Mouse (Mus musculus) liver, embryonic 12.5 days (tissue): ENCODE results near the gene Senp1. TPM values are rescaled to one million over a fixed set of nuclear protein-coding genes. Genes with fewer than 3 reads are reported as not detected.
A peak's percentile ranks its signal among the peaks of the same experiment; 100 is the strongest.

ENCODE experiments used
- ATAC-seq: fragments of 200-750 bp; cut with Nextera tagmentation; 2 replicates; pipeline ENCODE4 v1.8.0; 2017; ENCODE audit warnings: moderate number of reproducible peaks, mild to moderate bottlenecking, moderate library complexity
- H3K27ac ChIP-seq: fragments of 300-500 bp; sonication (generic); 2 replicates; pipeline ENCODE4 v1.5.1; 2016; ENCODE audit warnings: mild to moderate bottlenecking
- H3K27me3 ChIP-seq: fragments of 300-500 bp; sonication (generic); replicated peaks from 2 replicates; pipeline ENCODE4 v1.6.1; 2016; ENCODE audit warnings: mild to moderate bottlenecking, moderate library complexity
- H3K36me3 ChIP-seq: fragments of 300-500 bp; sonication (generic); 2 replicates; pipeline ENCODE4 v1.6.1; 2016; ENCODE audit warnings: mild to moderate bottlenecking, moderate library complexity
- H3K4me1 ChIP-seq: fragments of 300-500 bp; sonication (generic); 2 replicates; pipeline ENCODE4 v1.6.1; 2016
- H3K4me2 ChIP-seq: fragments of 300-500 bp; sonication (generic); 2 replicates; pipeline ENCODE4 v1.6.1; 2016; ENCODE audit warnings: mild to moderate bottlenecking, moderate library complexity
- H3K4me3 ChIP-seq: fragments of 300-500 bp; sonication (generic); 2 replicates; pipeline ENCODE4 v1.5.1; 2016; ENCODE audit warnings: mild to moderate bottlenecking, moderate library complexity
- H3K9ac ChIP-seq: fragments of 300-500 bp; sonication (generic); 2 replicates; pipeline ENCODE4 v1.6.1; 2016; ENCODE audit warnings: mild to moderate bottlenecking, moderate library complexity
- H3K9me3 ChIP-seq: fragments of 300-500 bp; sonication (generic); replicated peaks from 2 replicates; pipeline ENCODE4 v1.6.1; 2016; ENCODE audit warnings: mild to moderate bottlenecking, moderate library complexity
- WGBS: fragments of 180-500 bp; shearing (Covaris S2); methylation state at CpG from one replicate; pipeline ENCODE4 v1.1.7; 2016; ENCODE audit not compliant: insufficient replicate concordance; 5-methylcytosine and 5-hydroxymethylcytosine counted together
- polyA plus RNA-seq: library from polyadenylated mRNA; unstranded; fragments of >200 nt; fragmentation: Nextera tagmentation; extraction: Ambion mirVana; gene quantifications from 2 replicates; pipeline ENCODE4 v1.2.1, GENCODE M21; 2016

The Senp1 gene
- polyA plus RNA-seq, 1 experiment from 2014 or later, result 28.4 TPM

DNA sequence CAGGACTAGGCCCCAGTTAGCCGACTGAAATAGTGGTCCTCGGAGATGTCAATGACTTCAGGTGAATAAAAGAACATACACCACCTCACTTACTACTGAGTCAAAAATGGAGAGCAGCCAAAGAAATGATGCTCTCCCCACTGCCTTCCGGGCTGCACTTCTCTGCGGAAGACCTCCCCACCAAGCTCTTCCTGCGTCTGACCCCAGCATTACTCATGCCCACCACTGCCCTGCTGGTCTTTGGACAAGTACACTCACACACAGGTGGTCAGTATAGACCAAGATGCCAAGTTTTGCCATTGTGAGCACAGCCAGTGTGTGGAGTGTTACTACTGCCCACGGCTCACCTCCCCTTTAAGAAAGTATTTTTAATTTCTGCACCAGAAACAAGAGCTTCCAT is 8.9 kb upstream of the Senp1 start:
- H3K9me3 ChIP-seq, result no peaks in the 10 kb centered on the region
- H3K4me2 ChIP-seq, result no peak overlapping the region
- no peak overlapping the region for H3K27ac ChIP-seq
- H3K27me3 ChIP-seq, result no peaks in the 10 kb centered on the region
- H3K4me3 ChIP-seq, result no peak overlapping the region
- no peak for ATAC-seq
- no peak overlapping the region for H3K9ac ChIP-seq
- H3K4me1 ChIP-seq, result peaks cover 6% of the 10 kb centered on the region
- WGBS, result 78% methylated on average over 6 of the region's 6 CpGs
- peaks cover 9% of the 10 kb centered on the region; the same call in 1 of the 2 replicates for H3K36me3 ChIP-seq

DNA sequence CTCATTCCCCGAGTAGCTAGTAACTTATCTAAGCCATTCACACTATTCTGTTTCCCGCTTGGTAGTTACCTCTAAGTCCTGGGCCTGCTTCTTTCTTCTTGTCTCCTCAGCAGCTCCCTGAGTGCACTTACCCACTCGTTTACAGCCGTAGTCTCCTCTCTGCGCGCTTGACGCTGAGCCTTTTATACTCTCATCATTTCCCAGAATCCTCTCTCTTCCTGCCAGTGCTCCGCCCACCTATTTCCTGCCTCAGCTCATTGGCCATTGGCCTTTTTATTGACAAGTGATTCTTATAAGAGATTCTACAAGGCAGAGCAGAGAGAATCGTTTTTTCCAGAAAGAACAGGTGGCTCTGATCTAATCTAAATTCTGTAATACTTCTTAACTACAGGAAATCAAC is 5.0 kb upstream of the Senp1 start:
- Histone ChIP-seq H3K9ac (no peak overlapping the region), H3K4me3 (no peak overlapping the region), H3K4me2 (no peak overlapping the region), H3K36me3 (peaks cover 26% of the 10 kb centered on the region), H3K9me3 (peaks cover 3% of the 10 kb centered on the region; the same call in 1 of the 2 replicates), H3K4me1 (peaks cover 12% of the 10 kb centered on the region; the same call in 1 of the 2 replicates), H3K27ac (no peak overlapping the region), H3K27me3 (no peaks in the 10 kb centered on the region)
- WGBS, result 86% methylated on average over 9 of the region's 9 CpGs
- ATAC-seq, result no peak

DNA sequence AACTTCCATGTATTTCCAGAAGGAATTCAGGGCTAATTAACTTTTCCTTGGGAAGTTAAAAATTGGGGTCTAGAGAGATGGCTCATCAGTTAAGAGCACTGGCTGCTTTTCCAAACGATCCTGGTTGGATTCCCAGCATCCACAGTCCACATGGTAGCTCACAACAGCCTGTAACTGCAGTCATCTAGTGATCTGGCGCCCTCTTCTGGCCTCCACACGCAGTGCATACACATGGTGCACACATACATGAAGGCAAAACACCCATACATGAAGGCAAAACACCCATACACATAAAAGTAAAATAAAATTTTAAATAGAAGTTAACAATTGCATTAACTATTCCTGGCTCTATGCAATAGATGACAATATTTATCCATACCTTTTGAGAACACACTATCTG is 3.4 kb upstream of the Senp1 start:
- Histone ChIP-seq H3K4me2 (no peak overlapping the region), H3K27me3 (no peaks in the 10 kb centered on the region), H3K9me3 (peaks cover 3% of the 10 kb centered on the region; the same call in 1 of the 2 replicates), H3K36me3 (peaks cover 26% of the 10 kb centered on the region), H3K9ac (no peak overlapping the region), H3K4me3 (no peak overlapping the region), H3K27ac (no peak overlapping the region), H3K4me1 (peaks cover 16% of the 10 kb centered on the region)
- WGBS, result 55% methylated on average over 3 of the region's 3 CpGs
- ATAC-seq, result no peak

DNA sequence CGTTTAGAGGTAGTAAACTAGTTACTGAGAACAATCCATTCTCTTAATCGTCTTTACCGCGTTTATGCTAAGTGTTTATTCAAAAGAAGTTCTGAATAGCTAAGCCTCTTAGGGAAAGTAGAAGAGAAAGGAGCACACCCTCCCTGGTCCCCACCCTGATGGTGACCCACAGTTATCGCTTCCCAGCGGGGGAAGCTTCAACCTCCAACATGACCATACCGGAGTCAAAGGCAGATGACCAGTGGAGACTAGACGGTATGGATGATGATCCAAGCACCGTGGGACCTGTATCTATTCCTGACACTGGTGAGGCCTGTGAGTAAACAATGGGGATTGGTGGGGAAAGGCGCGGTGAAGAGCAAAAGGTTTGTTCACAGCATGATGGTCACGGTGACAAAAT is 1.4 kb upstream of the Senp1 start:
- peaks cover 34% of the 10 kb centered on the region for H3K4me1 ChIP-seq
- no peak for ATAC-seq
- no peaks in the 10 kb centered on the region for H3K27me3 ChIP-seq
- H3K9me3 ChIP-seq, result peaks cover 3% of the 10 kb centered on the region; the same call in 1 of the 2 replicates
- H3K4me3 ChIP-seq, result no peak overlapping the region
- H3K27ac ChIP-seq, result no peak overlapping the region
- 85% methylated on average over 12 of the region's 12 CpGs for WGBS
- no peak overlapping the region for H3K9ac ChIP-seq
- H3K4me2 ChIP-seq, result no peak overlapping the region
- peaks cover 28% of the 10 kb centered on the region for H3K36me3 ChIP-seq

DNA sequence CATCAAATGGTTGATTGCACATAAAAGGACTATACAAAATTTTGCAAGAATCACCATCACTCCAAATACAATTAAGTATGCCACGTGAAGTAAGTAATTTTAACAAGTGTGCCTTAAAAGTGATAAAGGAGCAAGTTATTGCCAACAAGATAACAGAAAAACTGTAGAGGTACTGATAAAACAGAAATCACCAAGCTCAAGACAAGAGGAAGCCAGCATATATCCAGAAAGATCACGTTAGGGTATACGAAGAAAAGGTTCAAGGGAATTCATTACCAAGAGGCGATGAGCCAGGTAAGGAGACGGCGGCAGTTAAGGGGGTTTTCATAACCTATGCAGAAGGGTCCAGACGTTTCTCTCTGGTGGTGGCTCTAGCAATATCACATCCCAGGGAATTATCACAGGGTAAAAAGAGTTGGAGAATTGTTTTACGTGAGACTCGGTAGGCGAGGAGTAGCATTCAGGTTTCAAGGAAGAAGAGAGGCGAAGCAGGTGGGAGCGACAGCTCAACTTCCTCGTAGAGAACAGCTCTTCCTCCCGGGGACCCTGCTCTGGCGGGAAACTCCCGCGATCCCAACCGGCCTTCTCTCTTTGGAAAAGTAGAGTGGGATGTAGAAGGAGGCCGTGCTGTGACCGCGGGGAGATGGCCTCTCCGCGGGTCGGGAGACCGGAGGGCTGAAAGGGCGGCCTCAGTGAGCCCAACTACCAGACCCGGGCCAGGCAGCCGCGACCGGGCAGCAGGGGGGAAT is 998 bp downstream of the Senp1 start, which contains the start of gene Pfkm:
Gene Pfkm, plus strand, starts transcription at position 218 of the 749 bp plus-strand sequence.
- Histone ChIP-seq H3K9me3 (peaks cover 3% of the 10 kb centered on the region; the same call in 1 of the 2 replicates), H3K27ac (peak within 1 kb of the TSS; percentile 94), H3K4me3 (peak within 1 kb of the TSS; percentile 94), H3K36me3 (peaks cover 46% of the 10 kb centered on the region), H3K9ac (peak within 1 kb of the TSS; percentile 94), H3K4me1 (peaks cover 45% of the 10 kb centered on the region), H3K27me3 (no peaks in the 10 kb centered on the region), H3K4me2 (peak within 1 kb of the TSS; percentile 74)
- 1% methylated on average over 29 of the region's 30 CpGs for WGBS
- ATAC-seq, result peak; percentile 48; the same call in 1 of the 2 replicates

- peak overlapping the region; percentile 94 for H3K9ac ChIP-seq
- no peaks in the 10 kb centered on the region for H3K27me3 ChIP-seq
- no peak for ATAC-seq
- H3K9me3 ChIP-seq, result peaks cover 2% of the 10 kb centered on the region; the same call in 1 of the 2 replicates
- H3K4me1 ChIP-seq, result peaks cover 45% of the 10 kb centered on the region
- H3K36me3 ChIP-seq, result peaks cover 47% of the 10 kb centered on the region
- peak overlapping the region; percentile 74 for H3K4me2 ChIP-seq
- 21% methylated on average over 4 of the region's 4 CpGs for WGBS
- H3K4me3 ChIP-seq, result peak overlapping the region; percentile 94
- H3K27ac ChIP-seq, result peak overlapping the region; percentile 94
Measured at GRCm38 (mm10) chr15:98091841-98092240, 1.7 kb downstream of the Senp1 start.

DNA sequence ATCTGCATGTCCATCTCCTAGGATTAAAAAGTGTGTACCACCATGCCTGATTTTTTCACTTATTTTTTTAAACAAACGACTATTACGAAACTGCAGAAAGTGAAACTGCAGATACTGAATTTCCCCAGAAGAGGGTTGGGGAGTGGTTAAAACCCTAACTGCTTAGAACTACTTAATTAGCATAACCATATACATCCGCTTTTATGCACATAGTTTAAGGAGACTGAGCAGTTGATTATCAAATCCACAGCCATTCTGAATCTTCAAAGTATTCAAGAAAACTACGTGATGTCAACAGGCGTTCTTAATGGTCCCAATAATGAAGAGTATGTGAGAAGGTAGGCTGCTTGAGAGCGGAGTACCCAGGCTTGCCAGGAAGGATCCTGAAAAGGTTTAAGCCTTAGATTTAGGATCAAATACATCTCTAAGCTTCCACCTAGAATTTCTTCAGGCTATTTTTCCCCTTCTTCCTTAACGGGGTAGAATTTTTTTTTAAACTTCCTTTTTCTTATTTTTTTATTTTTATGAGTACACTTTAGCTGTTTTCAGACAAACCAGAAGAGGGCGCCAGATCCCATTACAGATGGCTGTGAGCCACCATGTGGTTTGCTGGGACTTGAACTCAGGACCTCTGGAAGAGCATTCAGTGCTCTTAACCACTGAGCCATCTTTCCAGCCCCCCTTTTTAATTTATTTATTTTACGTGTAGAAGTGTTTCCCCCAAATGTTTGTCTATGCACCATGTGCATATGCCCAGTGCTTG is 3.9 kb downstream of the Senp1 start:
- whole genome bisulfite sequencing, result 63% methylated on average over 9 of the region's 9 CpGs
- Histone ChIP-seq H3K9ac (no peak overlapping the region), H3K27ac (no peak overlapping the region), H3K4me2 (no peak overlapping the region), H3K4me3 (no peak overlapping the region), H3K27me3 (no peaks in the 10 kb centered on the region), H3K36me3 (peaks cover 55% of the 10 kb centered on the region), H3K4me1 (peaks cover 44% of the 10 kb centered on the region), H3K9me3 (no peaks in the 10 kb centered on the region)
- ATAC-seq, result no peak

DNA sequence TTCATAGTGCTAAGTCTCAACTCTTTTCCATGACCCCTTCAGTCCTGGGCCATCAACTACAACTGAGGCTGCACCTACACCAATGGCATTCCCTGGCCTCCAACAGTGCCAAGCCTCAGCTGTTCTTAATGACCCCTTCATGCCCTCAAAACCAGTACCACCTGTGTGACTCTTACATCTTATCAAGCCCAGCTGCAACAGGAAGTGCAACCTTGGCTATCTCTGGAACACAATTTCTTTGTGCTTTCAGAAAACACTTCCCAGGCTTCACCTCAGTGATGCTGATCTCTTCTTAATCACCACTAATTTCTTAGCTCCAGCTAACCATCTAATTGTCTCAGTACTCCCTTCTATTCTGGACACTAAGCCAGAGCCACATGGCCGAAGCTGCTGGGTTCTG is 4.7 kb downstream of the Senp1 start:
- H3K27ac ChIP-seq, result no peak overlapping the region
- H3K9me3 ChIP-seq, result no peaks in the 10 kb centered on the region
- no peak overlapping the region for H3K4me2 ChIP-seq
- no peak overlapping the region for H3K4me3 ChIP-seq
- 78% methylated on average over 1 of the region's 1 CpGs for WGBS
- no peak overlapping the region for H3K9ac ChIP-seq
- peaks cover 62% of the 10 kb centered on the region for H3K36me3 ChIP-seq
- peaks cover 37% of the 10 kb centered on the region for H3K4me1 ChIP-seq
- ATAC-seq, result no peak
- H3K27me3 ChIP-seq, result no peaks in the 10 kb centered on the region

GRCm38 (mm10) chr15:98076901-98077300 is 16.6 kb downstream of the Senp1 start:
- Histone ChIP-seq H3K4me2 (no peak overlapping the region), H3K27me3 (no peaks in the 10 kb centered on the region), H3K4me3 (no peak overlapping the region), H3K27ac (no peak overlapping the region), H3K4me1 (no peaks in the 10 kb centered on the region), H3K36me3 (peaks cover 93% of the 10 kb centered on the region), H3K9ac (no peak overlapping the region), H3K9me3 (no peaks in the 10 kb centered on the region)
- 85% methylated on average over 6 of the region's 6 CpGs for WGBS
- no peak for ATAC-seq

- H3K27ac ChIP-seq, result no peak overlapping the region
- no peaks in the 10 kb centered on the region for H3K9me3 ChIP-seq
- no peaks in the 10 kb centered on the region for H3K27me3 ChIP-seq
- H3K4me2 ChIP-seq, result no peak overlapping the region
- no peak overlapping the region for H3K4me3 ChIP-seq
- no peak for ATAC-seq
- H3K4me1 ChIP-seq, result no peaks in the 10 kb centered on the region
- H3K36me3 ChIP-seq, result peaks cover 98% of the 10 kb centered on the region
- H3K9ac ChIP-seq, result no peak overlapping the region
- 85% methylated on average over 16 of the region's 16 CpGs for WGBS
Measured at GRCm38 (mm10) chr15:98075034-98075433, 18.5 kb downstream of the Senp1 start.

GRCm38 (mm10) chr15:98074521-98074920 is 19.0 kb downstream of the Senp1 start:
- H3K4me1 ChIP-seq, result no peaks in the 10 kb centered on the region
- H3K27me3 ChIP-seq, result no peaks in the 10 kb centered on the region
- WGBS, result 93% methylated on average over 8 of the region's 8 CpGs
- no peak overlapping the region for H3K27ac ChIP-seq
- H3K9me3 ChIP-seq, result no peaks in the 10 kb centered on the region
- H3K4me3 ChIP-seq, result no peak overlapping the region
- no peak overlapping the region for H3K4me2 ChIP-seq
- peaks cover 98% of the 10 kb centered on the region for H3K36me3 ChIP-seq
- ATAC-seq, result no peak
- H3K9ac ChIP-seq, result no peak overlapping the region

DNA sequence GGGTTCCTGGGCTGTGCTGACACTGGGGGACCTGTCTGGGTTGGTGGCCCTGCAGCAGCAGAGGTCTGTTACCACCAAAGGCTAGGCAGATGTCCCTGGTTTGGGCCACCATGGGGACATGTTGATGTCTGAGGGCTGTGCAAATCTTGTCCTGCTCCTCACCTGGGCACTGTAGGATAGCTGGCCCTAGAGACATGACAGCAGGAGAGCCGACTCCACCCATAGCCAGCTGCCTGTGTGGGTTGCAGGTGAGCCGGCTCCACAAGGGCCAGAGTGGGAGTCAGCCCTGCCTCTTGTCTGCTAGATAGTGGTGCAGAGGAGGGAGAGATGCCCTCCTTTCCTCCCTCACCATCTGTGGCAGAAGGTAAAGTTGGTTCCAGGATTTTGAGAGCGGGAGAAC is 23.2 kb downstream of the Senp1 start:
- Histone ChIP-seq H3K9me3 (no peaks in the 10 kb centered on the region), H3K36me3 (peaks cover 94% of the 10 kb centered on the region)
- WGBS, result 80% methylated on average over 3 of the region's 3 CpGs

More for the DNA sequence above, 23.2 kb downstream of the Senp1 start:
- no peak overlapping the region for H3K27ac ChIP-seq
- no peaks in the 10 kb centered on the region for H3K4me1 ChIP-seq
- H3K4me3 ChIP-seq, result no peak overlapping the region
- no peaks in the 10 kb centered on the region for H3K27me3 ChIP-seq
- H3K4me2 ChIP-seq, result no peak overlapping the region
- no peak overlapping the region for H3K9ac ChIP-seq
- ATAC-seq, result no peak
